Mouse (Mus musculus): ENCODE measurements around the gene Eif2s2.
"Not testable (repeated sequence)": the region's sequence is repeated elsewhere in the genome, so short reads cannot be mapped to it uniquely, and the experiment has no call there.

Eif2s2 gene

GRCm38 (mm10) chr2:154892201-154893044 lies at the start of gene Eif2s2:
TSS of gene Eif2s2 (minus strand) at chr2:154892935.
- peak; percentile 96 for DNase-seq (ENCODE audit: low read depth)

DNA sequence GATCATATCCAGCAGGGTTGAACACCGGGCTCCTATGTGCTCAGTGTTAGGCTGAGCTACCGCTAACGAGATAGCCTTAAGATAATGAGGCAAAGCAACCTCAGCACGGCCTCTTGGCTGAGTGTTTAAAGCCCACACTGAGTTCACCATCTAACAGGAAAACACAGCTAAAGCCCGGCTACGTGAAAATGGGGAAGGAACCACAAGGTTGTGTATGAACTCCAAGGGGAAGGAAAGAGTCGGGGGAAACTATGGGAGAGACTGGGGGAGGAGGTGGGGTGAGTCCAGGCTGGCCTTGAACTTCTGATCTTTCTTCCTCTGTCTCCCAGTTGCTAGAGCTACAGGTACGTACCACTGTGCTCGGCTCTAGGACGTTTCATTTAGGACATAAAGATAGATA lies 49.2 kb upstream of the Eif2s2 start:
- no peak for DNase-seq (ENCODE audit: low read depth)

- no peak for DNase-seq (ENCODE audit: low read depth)
Measured at GRCm38 (mm10) chr2:154937547-154938390, 45.0 kb upstream of the Eif2s2 start.

GRCm38 (mm10) chr2:154936536-154937155 lies 43.9 kb upstream of the Eif2s2 start:
- no peak for DNase-seq (ENCODE audit: low read depth)

GRCm38 (mm10) chr2:154936106-154936505 lies 43.4 kb upstream of the Eif2s2 start:
- DNase-seq (ENCODE audit: low read depth) = no peak

- DNase-seq (ENCODE audit: low read depth) = no peak
Measured at GRCm38 (mm10) chr2:154933884-154934283, 41.1 kb upstream of the Eif2s2 start.

DNA sequence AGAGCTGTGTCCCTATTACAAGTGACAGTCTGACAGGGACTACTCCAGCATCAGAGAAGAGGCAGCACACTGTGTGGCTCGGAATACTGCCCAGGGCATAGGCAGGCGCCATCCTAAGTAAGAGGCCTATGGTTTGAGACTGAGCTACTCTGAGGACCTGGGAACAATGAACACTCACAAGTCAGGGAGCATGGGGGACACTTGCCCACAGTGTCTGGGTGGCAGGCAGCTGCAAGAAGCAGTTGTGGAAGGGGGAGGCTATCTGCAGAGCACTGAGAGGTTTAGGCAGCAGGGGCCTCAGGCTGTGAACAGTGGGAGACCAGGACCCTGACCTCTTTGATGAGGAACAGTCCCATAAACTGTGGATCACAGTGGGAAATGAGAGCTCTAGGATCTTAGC lies 35.6 kb upstream of the Eif2s2 start:
- DNase-seq (ENCODE audit: low read depth) = no peak

DNA sequence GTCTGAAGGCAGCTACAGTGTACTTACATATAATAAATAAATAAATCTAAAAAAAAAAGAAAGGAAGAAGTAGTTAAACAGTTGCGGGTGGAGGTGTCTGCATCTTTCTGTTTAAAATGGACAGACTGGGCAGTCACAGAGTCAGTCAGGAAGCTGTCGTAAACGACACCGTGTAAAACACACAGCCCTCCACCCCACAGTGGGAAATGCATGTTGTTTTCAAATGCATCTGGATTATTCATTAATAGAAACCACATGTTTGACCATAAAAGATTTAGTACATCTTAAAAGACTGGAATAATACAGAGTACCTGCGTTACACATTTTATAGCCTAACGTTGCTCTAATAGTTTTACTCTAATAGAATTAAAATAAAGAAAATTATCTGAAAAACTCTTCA lies 34.1 kb upstream of the Eif2s2 start:
- DNase-seq (ENCODE audit: low read depth) = no peak

GRCm38 (mm10) chr2:154925411-154926031 lies 32.8 kb upstream of the Eif2s2 start:
- DNase-seq (ENCODE audit: low read depth) = no peak

DNA sequence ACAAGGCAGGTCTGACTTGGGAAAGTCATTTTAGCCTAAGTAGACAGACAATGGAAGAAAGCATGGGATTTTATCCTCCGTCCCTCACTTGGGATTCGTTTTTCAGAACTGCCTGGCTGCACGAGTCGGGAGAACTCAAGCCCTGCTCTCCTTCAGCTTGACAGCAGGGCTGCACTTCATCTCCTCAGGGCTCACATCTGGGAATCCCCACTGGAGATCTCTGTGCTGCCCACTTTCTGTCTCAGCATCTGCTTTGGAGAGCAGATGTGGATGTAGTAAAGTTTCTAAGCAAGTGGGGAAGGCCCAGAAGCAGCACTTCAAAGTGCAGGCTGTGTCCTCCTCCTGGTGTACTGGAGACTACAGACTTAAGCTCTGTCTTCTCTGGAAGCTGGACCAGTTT lies 29.4 kb upstream of the Eif2s2 start:
- DNase-seq (ENCODE audit: low read depth) = not testable (repeated sequence)

DNA sequence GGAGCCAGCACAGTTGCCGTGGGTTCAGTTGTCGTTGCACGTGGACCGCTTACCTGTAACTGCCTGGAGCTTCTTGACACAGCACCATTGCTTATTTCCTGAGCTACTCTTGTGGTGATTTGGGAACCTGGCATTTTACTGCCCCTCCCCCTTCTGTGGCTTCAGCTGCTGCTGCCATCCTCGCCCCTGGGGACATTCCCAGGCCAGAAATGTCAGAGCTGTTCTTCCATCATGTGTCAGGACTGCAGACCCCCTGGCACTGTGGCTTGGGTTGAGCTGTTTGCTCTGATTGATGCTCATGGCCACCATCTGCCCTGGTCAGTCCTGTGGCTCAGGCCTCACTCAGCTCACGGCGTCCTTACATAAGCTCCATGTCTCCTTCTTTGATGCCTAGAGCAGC lies 28.2 kb upstream of the Eif2s2 start:
- no peak for DNase-seq (ENCODE audit: low read depth)

- DNase-seq (ENCODE audit: low read depth) = no peak
Measured at GRCm38 (mm10) chr2:154917866-154918641, 25.3 kb upstream of the Eif2s2 start.

- peak; percentile 27 for DNase-seq (ENCODE audit: low read depth)
Measured at GRCm38 (mm10) chr2:154916547-154916946, 23.8 kb upstream of the Eif2s2 start.

GRCm38 (mm10) chr2:154915922-154916541 lies 23.3 kb upstream of the Eif2s2 start:
- DNase-seq (ENCODE audit: low read depth) = no peak

DNA sequence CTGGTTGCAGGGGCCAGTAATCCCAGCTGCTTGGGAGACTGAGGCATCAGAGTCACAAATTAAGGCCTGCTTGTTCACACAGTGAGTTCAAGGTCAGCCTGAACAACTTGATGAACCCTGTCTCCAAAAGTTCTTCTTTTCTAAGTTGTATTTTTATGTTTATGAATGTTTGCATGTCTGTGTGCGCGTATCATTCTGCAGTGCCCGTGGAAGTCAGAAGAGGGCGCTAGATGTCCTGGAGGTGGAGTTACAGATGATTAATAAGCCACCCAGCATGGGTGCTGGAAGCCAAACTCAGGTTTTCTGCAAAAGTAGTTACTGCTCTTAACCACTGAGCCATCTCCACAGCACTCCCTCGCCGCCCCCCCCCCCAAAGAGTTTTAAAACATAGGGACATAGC lies 17.1 kb upstream of the Eif2s2 start:
- no peak for DNase-seq (ENCODE audit: low read depth)

DNA sequence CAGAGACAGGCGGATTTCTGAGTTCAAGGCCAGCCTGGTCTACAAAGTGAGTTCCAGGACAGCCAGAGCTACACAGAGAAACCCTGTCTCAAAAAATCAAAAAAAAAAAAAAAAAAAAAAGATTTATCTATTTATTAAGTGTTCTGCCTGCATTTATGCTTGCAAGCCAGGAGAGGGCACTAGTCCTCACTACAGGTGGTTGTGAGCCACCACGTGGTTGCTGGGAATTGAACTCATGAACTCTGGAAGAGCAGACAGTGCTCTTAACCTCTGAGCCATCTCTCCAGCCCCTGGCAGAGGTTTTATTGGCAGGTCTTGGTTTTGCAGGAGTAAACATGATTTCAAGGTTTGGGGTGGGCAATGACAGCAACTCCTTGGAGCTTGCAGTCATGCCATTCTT lies 15.5 kb upstream of the Eif2s2 start:
- not testable (repeated sequence) for DNase-seq (ENCODE audit: low read depth)

DNA sequence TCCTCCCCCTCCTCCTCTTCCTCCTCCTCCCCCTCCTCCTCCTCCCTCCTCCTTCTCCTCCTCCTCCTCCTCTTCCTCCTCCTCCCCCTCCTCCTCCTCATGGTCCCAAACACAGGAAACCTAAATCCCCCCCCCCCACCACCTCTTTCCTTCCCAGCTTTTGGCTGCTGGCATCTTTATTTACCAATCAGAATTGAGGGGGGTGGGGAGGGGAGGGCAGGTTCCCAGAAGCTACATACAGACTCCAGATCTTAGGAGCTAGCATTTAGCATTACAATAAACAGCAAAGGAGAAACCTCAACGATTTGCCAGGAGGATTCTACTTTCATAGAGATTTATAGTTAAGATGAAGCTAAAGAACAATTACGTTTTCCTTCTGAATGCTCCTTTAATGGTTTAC lies 13.1 kb upstream of the Eif2s2 start:
- no peak for DNase-seq (ENCODE audit: low read depth)

- no peak for DNase-seq (ENCODE audit: low read depth)
Measured at GRCm38 (mm10) chr2:154902111-154902510, 9.4 kb upstream of the Eif2s2 start.

- not testable (repeated sequence) for DNase-seq (ENCODE audit: low read depth)
Measured at GRCm38 (mm10) chr2:154899412-154899811, 6.7 kb upstream of the Eif2s2 start.

DNA sequence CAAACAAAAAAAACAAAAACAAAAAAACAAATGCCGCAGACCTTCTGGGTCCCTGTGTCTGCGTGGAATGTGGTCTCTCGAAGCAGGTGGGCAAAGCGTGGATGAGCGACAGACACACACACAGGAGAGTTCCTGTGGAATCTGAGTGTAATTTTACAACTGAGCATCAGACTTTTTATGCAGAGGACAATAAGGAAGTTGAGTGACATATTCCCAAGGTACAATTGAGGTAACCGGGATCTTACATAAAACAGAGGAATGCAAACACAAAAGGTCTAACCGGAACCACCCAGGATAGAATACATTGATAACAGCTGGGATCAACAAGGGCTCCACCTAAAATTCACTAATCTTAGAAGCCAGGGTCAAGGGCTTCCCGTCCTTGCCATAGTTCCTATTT lies 6.3 kb upstream of the Eif2s2 start:
- not testable (repeated sequence) for DNase-seq (ENCODE audit: low read depth)

- DNase-seq (ENCODE audit: low read depth) = no peak
Measured at GRCm38 (mm10) chr2:154893548-154893947, 813 bp upstream of the Eif2s2 start.

All from c-Kit-positive CD71-positive TER-119-negative erythroid progenitor cells, embryonic 14.5 days (primary cell).